Mouse (Mus musculus): ENCODE measurements around the gene Epas1.

DNA sequence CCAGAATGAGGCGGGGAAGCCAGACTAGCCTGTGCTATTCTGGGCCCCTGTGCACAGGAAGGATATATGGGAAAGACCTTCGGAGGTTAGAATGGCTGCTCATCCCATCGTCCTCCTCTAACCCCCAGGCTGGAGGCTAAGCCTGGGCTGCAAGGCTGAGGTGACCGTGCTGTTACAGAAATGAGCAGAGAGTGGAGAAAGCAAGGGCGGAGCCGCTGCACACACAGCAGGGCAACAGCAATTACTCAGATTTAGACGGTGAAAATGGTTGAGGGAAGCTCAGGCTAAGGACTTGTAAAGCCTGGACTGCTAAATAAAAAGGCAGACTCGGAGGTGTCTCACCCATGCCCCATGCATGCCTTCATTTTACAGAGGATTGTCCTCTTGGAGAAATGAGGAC, 45.0 kb downstream of the Epas1 start:
- TF ChIP-seq CTCF (conservative IDR thresholded peaks at IDR 0.05; ENCODE audit: low read length) (no peak), POU5F1 (IDR thresholded peaks at IDR 0.05; ENCODE audit: borderline replicate concordance, low read length) (no peak), NANOG (IDR thresholded peaks at IDR 0.05; ENCODE audit: borderline replicate concordance, low read length) (no peak)
